Mouse (Mus musculus) limb, embryonic 14.5 days (tissue): Measurements from ENCODE around the gene Ptpn1. TPM values are rescaled to one million over a fixed set of nuclear protein-coding genes. Genes with fewer than 3 reads are reported as not detected.

Source experiments
- ATAC-seq: fragments of 200-750 bp; cut with Nextera tagmentation; 2 replicates; pipeline ENCODE4 v1.8.0; 2017; ENCODE audit warnings: low read depth, moderate number of reproducible peaks, moderate TSS enrichment; ENCODE audit not compliant: low FRiP score
- DNase-seq: peaks from one replicate; pipeline ENCODE4 v3.0.0-alpha.2; 2015; ENCODE audit warnings: low spot score
- H3K27ac ChIP-seq: fragments of 300-500 bp; sonication (generic); replicated peaks from 2 replicates; pipeline ENCODE4 v1.5.1; 2014; ENCODE audit warnings: low read depth, mild to moderate bottlenecking, low read length, moderate library complexity, mixed read lengths
- H3K27me3 ChIP-seq: fragments of 300-500 bp; sonication (generic); 2 replicates; pipeline ENCODE4 v1.6.1; 2014; ENCODE audit warnings: low read length, mixed read lengths; ENCODE audit not compliant: control insufficient read depth, insufficient read depth
- H3K36me3 ChIP-seq: fragments of 300-500 bp; sonication (generic); 2 replicates; pipeline ENCODE4 v1.6.1; 2014; ENCODE audit warnings: mild to moderate bottlenecking, low read length, moderate library complexity, mixed read lengths; ENCODE audit not compliant: control insufficient read depth, insufficient read depth
- H3K4me1 ChIP-seq: fragments of 300-500 bp; sonication (generic); 2 replicates; pipeline ENCODE4 v1.6.1; 2014; ENCODE audit warnings: antibody characterized with exemption, low read length, mixed read lengths; ENCODE audit not compliant: control insufficient read depth, insufficient read depth
- H3K4me2 ChIP-seq: fragments of 300-500 bp; sonication (generic); replicated peaks from 2 replicates; pipeline ENCODE4 v1.6.1; 2014; ENCODE audit warnings: low read depth, mild to moderate bottlenecking, low read length, moderate library complexity; ENCODE audit not compliant: severe bottlenecking
- H3K4me3 ChIP-seq: fragments of 300-500 bp; sonication (generic); replicated peaks from 2 replicates; pipeline ENCODE4 v1.5.1; 2014; ENCODE audit warnings: low read length
- H3K9ac ChIP-seq: fragments of 300-500 bp; sonication (generic); 2 replicates; pipeline ENCODE4 v1.6.1; 2014; ENCODE audit warnings: mild to moderate bottlenecking, low read depth, low read length, moderate library complexity; ENCODE audit not compliant: severe bottlenecking
- H3K9me3 ChIP-seq: fragments of 300-500 bp; sonication (generic); 2 replicates; pipeline ENCODE4 v1.6.1; 2016; ENCODE audit warnings: low read length; ENCODE audit not compliant: control insufficient read depth
- POLR2A ChIP-seq: fragments of 200-500 bp; IDR thresholded peaks from 2 replicates; pipeline ENCODE4 v1.8.0; 2012; ENCODE audit warnings: inconsistent platforms, mild to moderate bottlenecking, moderate library complexity, borderline replicate concordance; ENCODE audit not compliant: insufficient read depth, insufficient read length; ENCODE audit errors: extremely low read depth
- WGBS: fragments of 180-500 bp; shearing (Covaris S2); extraction: QIAGEN DNeasy Blood & Tissue Kit; methylation state at CpG from one replicate; pipeline ENCODE4 v1.1.7; 2014; 5-methylcytosine and 5-hydroxymethylcytosine counted together
- polyA plus RNA-seq, 2 experiments: library from polyadenylated mRNA; depleted of rRNA in 1 of 2; stranded (reverse) in 1 of 2; unstranded in 1 of 2; fragments of >200 nt; fragmentation: Nextera tagmentation in 1 of 2; extraction: Ambion mirVana in 1 of 2; gene quantifications; 2 replicates each; pipeline versions ENCODE4 v1.2.1 to v1.2.3; 2012 to 2014

Ptpn1 gene
- polyA plus RNA-seq, 2 experiments = 27.3 to 41.5 TPM

DNA sequence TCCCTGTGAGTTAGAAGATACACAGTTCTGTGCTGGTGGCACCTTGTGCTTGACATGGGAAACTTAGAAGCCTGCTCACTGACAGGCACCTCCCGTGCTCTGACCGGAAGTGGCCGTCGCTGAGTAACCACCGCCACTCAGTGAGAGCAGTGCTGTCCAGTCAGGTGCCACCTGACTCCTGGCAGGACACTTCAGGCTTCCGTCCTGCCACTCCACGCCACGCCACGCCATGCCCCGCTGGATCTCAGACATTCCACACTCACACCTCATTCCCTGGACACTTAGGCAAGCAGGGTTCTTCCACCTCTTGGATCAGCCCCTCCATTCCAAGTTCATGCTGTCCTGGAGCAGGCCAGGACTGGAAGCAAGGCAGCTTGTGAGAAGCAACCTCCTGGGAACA, 46.4 kb downstream of the Ptpn1 start:
- no peak overlapping the region for H3K4me2 ChIP-seq
- H3K27ac ChIP-seq = no peak overlapping the region
- WGBS = 94% methylated on average over 10 of the region's 10 CpGs
- H3K9ac ChIP-seq = no peak overlapping the region
- TF ChIP-seq POLR2A = no peak
- ATAC-seq = no peak
- no peaks in the 10 kb centered on the region for H3K27me3 ChIP-seq
- no peaks in the 10 kb centered on the region for H3K4me1 ChIP-seq
- DNase-seq = no peak
- peaks cover 55% of the 10 kb centered on the region for H3K36me3 ChIP-seq
- H3K4me3 ChIP-seq = no peak overlapping the region
- H3K9me3 ChIP-seq = no peaks in the 10 kb centered on the region

DNA sequence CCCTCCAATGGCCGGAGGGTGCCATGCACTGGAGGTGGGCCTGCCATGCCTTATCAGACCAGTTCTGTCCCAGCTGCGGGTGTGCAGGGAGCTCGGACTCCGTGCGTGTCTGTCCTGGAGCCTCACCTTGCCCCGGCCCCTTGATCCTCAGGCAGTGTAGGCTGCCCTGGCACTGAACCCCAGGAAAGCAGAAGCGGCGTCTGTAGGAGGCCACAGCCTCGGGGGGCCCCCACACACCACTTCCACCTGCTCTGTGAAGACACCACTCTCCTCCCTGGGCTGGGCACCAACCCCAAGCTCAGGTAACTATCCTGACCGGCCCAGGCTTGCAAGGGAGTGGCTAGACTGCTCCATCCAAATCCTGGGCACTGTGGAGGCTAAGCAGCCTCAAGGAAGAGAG, 48.5 kb downstream of the Ptpn1 start:
- Histone ChIP-seq H3K4me3 (no peak overlapping the region), H3K4me1 (no peaks in the 10 kb centered on the region), H3K9me3 (no peaks in the 10 kb centered on the region), H3K4me2 (no peak overlapping the region), H3K9ac (no peak overlapping the region; the same call in 1 of the 2 replicates), H3K36me3 (peaks cover 33% of the 10 kb centered on the region), H3K27ac (no peak overlapping the region), H3K27me3 (no peaks in the 10 kb centered on the region)
- no peak for TF ChIP-seq POLR2A
- no peak for DNase-seq
- WGBS = 81% methylated on average over 10 of the region's 10 CpGs
- ATAC-seq = no peak

DNA sequence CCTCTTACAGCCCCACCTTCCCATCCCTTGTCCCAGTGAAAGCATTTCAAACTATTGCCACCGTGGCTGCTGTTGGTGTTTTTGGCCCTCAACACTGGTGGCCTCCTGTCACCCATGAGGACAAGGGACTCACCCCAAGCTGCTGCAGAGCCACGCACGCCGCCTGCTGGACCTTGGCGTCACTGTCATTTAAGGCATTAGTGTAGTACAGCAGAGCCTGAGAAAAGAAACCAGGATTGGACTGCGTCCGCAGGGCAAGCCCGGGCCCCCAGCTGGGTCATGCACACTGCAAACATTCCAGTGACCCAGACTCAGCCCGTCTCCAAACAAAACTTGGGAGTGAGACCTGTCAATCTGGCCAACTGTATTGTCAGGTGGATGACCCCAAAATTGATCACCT, 50.8 kb downstream of the Ptpn1 start:
- Histone ChIP-seq H3K27me3 (no peaks in the 10 kb centered on the region), H3K9ac (no peak overlapping the region), H3K9me3 (no peaks in the 10 kb centered on the region), H3K27ac (no peak overlapping the region), H3K36me3 (peaks cover 12% of the 10 kb centered on the region), H3K4me2 (no peak overlapping the region), H3K4me1 (0 out of 2 replicates have a peak, but pooled peaks cover 3% of the 10 kb centered on the region), H3K4me3 (no peak overlapping the region)
- ATAC-seq (no peak), DNase-seq (no peak)
- WGBS = 72% methylated on average over 9 of the region's 9 CpGs
- no peak for TF ChIP-seq POLR2A

DNA sequence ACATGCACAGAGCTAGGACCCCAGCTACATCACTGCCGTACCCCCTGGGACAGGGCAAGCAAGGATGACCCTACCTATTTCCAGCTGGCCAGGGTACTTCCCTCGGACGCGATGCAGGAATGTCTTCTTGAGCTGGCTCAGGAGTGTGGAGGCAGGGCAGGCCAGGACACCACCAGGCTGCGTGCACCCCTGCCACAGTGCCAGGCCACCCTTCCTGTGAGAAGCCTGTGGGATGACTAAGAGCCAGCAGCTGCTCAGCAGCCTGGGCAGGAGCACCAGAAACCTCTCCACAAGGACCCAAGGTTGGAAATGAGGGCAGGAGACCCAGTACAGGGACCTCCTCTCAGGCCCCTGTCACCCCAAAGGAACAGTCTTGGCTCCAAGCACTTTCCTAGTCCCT, 52.5 kb downstream of the Ptpn1 start:
- Histone ChIP-seq H3K9ac (no peak overlapping the region), H3K9me3 (no peaks in the 10 kb centered on the region), H3K4me1 (peaks cover 10% of the 10 kb centered on the region), H3K27ac (no peak overlapping the region), H3K4me3 (no peak overlapping the region), H3K36me3 (no peaks in the 10 kb centered on the region), H3K4me2 (no peak overlapping the region), H3K27me3 (no peaks in the 10 kb centered on the region)
- DNase-seq = no peak
- 73% methylated on average over 5 of the region's 5 CpGs for WGBS
- no peak for ATAC-seq
- TF ChIP-seq POLR2A = no peak

- no peak for TF ChIP-seq POLR2A
- H3K4me2 ChIP-seq = no peak overlapping the region
- no peaks in the 10 kb centered on the region for H3K27me3 ChIP-seq
- ATAC-seq (no peak), DNase-seq (no peak)
- no peaks in the 10 kb centered on the region for H3K36me3 ChIP-seq
- WGBS = 51% methylated on average over 3 of the region's 3 CpGs
- peaks cover 14% of the 10 kb centered on the region for H3K4me1 ChIP-seq
- H3K9ac ChIP-seq = no peak overlapping the region
- H3K27ac ChIP-seq = no peak overlapping the region
- no peaks in the 10 kb centered on the region for H3K9me3 ChIP-seq
- H3K4me3 ChIP-seq = no peak overlapping the region
These were observed 53.1 kb downstream of the Ptpn1 start for GRCm38 (mm10) chr2:167984946-167985345.

- Histone ChIP-seq H3K4me1 (peaks cover 14% of the 10 kb centered on the region), H3K27me3 (no peaks in the 10 kb centered on the region), H3K9ac (no peak overlapping the region), H3K4me2 (no peak overlapping the region), H3K36me3 (no peaks in the 10 kb centered on the region), H3K9me3 (no peaks in the 10 kb centered on the region), H3K4me3 (no peak overlapping the region), H3K27ac (no peak overlapping the region)
- ATAC-seq (no peak), DNase-seq (peak; percentile 66)
- WGBS = 26% methylated on average over 7 of the region's 7 CpGs
- TF ChIP-seq POLR2A = no peak
These were observed 54.9 kb downstream of the Ptpn1 start for GRCm38 (mm10) chr2:167986762-167987161.
